Mouse (Mus musculus): ENCODE data around the gene B4galt2. TPM values are rescaled to one million over a fixed set of nuclear protein-coding genes. Genes with fewer than 3 reads are reported as not detected.
A peak's percentile ranks its signal among the peaks of the same experiment; 100 is the strongest.

Gene B4galt2
- total RNA-seq, 2 experiments from 2014 or later, result 19.5 to 21.9 TPM

GRCm38 (mm10) chr4:117906196-117906595 is 22.9 kb upstream of the B4galt2 start:
- no peak for DNase-seq

- no peak for DNase-seq
These were observed 21.5 kb upstream of the B4galt2 start for GRCm38 (mm10) chr4:117904761-117905160.

GRCm38 (mm10) chr4:117904094-117904493 is 20.8 kb upstream of the B4galt2 start:
- no peak for DNase-seq

GRCm38 (mm10) chr4:117898111-117898510 is 14.8 kb upstream of the B4galt2 start:
- no peak for DNase-seq

- DNase-seq, result no peak
These were observed 12.7 kb upstream of the B4galt2 start for GRCm38 (mm10) chr4:117896031-117896430.

- DNase-seq, result no peak
These were observed 12.1 kb upstream of the B4galt2 start for GRCm38 (mm10) chr4:117895339-117895738.

- DNase-seq, result no peak
These were observed 11.3 kb upstream of the B4galt2 start for GRCm38 (mm10) chr4:117894601-117895000.

GRCm38 (mm10) chr4:117893376-117893775 is 10.1 kb upstream of the B4galt2 start:
- peak; percentile 70 for DNase-seq

GRCm38 (mm10) chr4:117891738-117892161 is 8.5 kb upstream of the B4galt2 start, which contains the start of gene Dph2:
TSS of gene Dph2 (minus strand) at chr4:117892032.
- peak; percentile 78 for DNase-seq

- no peak for DNase-seq
These were observed 7.5 kb upstream of the B4galt2 start for GRCm38 (mm10) chr4:117890750-117891149.

GRCm38 (mm10) chr4:117890031-117890430 is 6.7 kb upstream of the B4galt2 start:
- no peak for DNase-seq

- no peak for DNase-seq
These were observed 6.2 kb upstream of the B4galt2 start for GRCm38 (mm10) chr4:117889471-117889870.

GRCm38 (mm10) chr4:117887920-117888319 is 4.6 kb upstream of the B4galt2 start:
- DNase-seq, result no peak

GRCm38 (mm10) chr4:117887133-117887532 is 3.8 kb upstream of the B4galt2 start, which contains the start of gene Atp6v0b:
TSS of gene Atp6v0b (minus strand) at chr4:117887333.
- DNase-seq, result peak; percentile 94

GRCm38 (mm10) chr4:117886644-117887043 is 3.4 kb upstream of the B4galt2 start:
- DNase-seq, result peak; percentile 30

- DNase-seq, result no peak
These were observed 2.7 kb upstream of the B4galt2 start for GRCm38 (mm10) chr4:117885994-117886393.

GRCm38 (mm10) chr4:117885093-117885492 is 1.8 kb upstream of the B4galt2 start:
- DNase-seq, result no peak

- DNase-seq, result no peak
These were observed 859 bp upstream of the B4galt2 start for GRCm38 (mm10) chr4:117884146-117884545.

- DNase-seq, result no peak
These were observed 4.6 kb downstream of the B4galt2 start for GRCm38 (mm10) chr4:117878703-117879102.

GRCm38 (mm10) chr4:117878301-117878700 is 5.0 kb downstream of the B4galt2 start:
- no peak for DNase-seq

- DNase-seq, result no peak
These were observed 9.7 kb downstream of the B4galt2 start for GRCm38 (mm10) chr4:117873615-117874014.

GRCm38 (mm10) chr4:117872471-117872886 is 10.8 kb downstream of the B4galt2 start, which contains the start of gene Ccdc24:
TSS of gene Ccdc24 (minus strand) at chr4:117872557.
- no peak for DNase-seq

- no peak for DNase-seq
These were observed 11.5 kb downstream of the B4galt2 start for GRCm38 (mm10) chr4:117871787-117872186.

GRCm38 (mm10) chr4:117870437-117870836 is 12.8 kb downstream of the B4galt2 start:
- DNase-seq, result no peak

- no peak for DNase-seq
These were observed 14.0 kb downstream of the B4galt2 start for GRCm38 (mm10) chr4:117869317-117869716.
